Mouse (Mus musculus): ENCODE measurements around the gene Klk11.
A peak's percentile ranks its signal among the peaks of the same experiment; 100 is the strongest.

- peak; percentile 18; the same call in 1 of the 2 replicates for TF ChIP-seq CTCF (IDR thresholded peaks at IDR 0.05; ENCODE audit: low read depth)
- TF ChIP-seq EP300 (IDR thresholded peaks at IDR 0.05; ENCODE audit: low read depth) = no peak
Observed at GRCm38 (mm10) chr7:43785286-43785685, 10.9 kb downstream of the Klk11 start.
